Mouse (Mus musculus): Measurements from ENCODE around the gene Tlnrd1.

The Tlnrd1 gene

DNA sequence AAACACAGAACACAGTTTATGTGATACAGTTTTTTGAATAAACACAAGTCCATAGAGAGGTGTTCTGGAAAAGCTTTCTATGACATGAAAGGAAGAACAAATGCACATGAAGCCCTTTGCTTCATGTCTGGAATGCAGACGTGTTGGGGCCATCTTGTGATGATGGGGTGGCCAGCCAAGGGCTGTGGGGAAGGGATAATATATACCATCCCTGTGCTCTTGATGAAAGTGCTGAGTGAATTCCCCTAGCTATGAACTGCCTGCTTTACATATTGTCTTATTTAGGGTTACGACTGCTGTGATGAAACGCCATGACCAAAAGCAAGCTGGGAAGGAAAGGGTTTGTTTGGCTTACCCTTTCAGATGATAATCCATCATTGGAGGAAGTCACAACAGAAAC, 39.3 kb downstream of the Tlnrd1 start:
- no peak for DNase-seq (ENCODE audit: low spot score in 2 of 2)

DNA sequence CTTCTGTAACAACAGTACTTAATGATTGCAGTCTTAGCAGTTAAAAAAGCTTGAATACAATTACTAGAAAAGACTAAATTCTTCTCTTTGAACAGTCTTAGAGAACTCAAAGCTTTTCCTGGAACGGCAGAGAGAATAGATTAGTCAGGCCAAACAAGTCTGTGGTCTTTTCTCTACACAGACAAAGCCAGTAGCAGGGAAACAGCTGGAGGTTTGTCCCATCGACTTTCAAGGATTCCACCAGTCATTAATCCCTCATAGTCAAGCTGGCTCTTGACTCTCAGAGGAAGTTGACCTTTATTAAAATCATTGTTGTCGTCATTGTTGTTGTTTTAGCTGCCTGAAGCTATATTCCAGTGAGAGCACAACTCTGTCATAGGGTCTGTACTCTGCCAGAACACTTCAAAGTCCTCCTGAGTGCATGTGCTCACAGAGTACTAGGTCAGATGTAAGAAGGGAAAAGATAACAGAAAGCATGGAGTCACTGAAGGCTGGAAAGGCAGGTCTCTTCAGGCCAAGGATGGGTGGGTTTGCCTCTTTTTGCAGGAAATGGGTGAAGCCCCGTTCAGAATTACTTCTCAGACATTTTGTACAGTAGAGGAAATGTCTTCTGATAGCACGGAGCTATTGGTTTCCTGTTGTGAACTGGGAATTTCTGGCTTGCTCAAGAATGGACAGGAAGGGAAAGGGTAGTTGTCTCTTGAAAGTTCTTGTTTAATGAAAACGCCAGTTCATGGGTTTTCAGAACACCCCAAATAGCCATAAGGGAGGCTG, 41.4 kb downstream of the Tlnrd1 start:
- no peak for DNase-seq (ENCODE audit: low spot score in 2 of 2)

DNA sequence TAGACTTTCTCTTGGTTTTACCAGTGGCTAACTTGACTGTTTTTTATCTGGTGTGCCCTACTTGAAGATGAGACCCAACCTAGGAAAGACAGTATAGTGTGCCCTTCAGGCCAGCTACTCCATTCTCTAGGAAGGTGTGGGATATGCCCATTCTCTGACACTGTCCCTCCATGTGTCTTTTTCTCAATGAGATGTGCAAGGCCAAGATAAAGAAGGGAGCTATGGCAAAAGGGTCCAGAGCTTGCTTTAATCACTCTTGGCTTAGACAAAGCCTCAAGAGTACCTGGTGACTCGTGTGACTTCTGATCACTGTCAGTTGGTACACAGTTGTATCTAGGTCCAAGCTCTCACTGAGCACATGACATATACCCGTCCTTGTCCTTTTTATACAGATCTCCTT, 44.0 kb downstream of the Tlnrd1 start:
- DNase-seq (ENCODE audit: low spot score in 2 of 2), result no peak

DNA sequence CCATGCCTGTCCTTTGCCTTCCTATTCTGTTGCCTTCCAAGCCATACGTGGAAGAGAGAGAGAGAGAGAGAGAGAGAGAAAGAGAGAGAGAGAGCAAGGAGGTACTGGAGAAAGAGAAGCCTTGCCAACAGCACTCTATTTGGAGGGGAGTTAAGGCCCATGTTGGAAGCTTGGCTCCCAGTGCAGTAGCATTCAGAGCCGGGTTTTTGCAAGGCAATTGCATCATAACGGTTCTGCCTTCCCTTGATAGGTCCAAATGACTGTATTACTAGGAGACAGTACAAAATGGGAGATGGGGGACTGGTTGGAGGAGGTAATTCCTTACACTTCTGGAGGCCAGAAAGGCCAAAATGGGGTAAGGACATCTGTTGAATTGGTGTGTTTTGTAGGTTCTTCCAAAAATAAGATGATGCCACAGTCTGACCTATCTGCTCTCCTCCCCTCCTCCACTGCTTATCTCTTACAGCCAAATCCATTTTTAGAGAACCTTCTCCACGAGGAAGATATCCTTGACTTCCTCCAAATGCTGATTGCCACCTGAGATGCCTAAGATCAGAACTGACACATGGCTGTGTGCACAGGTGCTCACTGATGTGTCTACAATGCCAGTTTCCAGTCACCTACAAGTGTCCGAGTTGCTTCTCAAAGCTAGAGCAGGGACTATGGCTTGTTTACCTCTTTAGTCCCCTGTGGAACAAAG, 45.4 kb downstream of the Tlnrd1 start:
- no peak for DNase-seq (ENCODE audit: low spot score in 2 of 2)

All from right cerebral cortex, adult 2 months (tissue).